Mouse (Mus musculus) ES-E14 (cell line): ENCODE data around the gene Bckdk.

Experiments used
- CHD2 ChIP-seq: IDR thresholded peaks from 2 replicates; pipeline ENCODE4 v1.6.1; 2014; ENCODE audit warnings: mild to moderate bottlenecking, low read depth, low read length, inconsistent platforms
- ZC3H11A ChIP-seq: IDR thresholded peaks from 2 replicates; pipeline ENCODE4 v1.6.1; 2012; ENCODE audit warnings: low read depth, mild to moderate bottlenecking, inconsistent platforms, low read length, borderline replicate concordance
- ZNF384 ChIP-seq: IDR thresholded peaks from 2 replicates; pipeline ENCODE4 v1.6.1; 2012; ENCODE audit warnings: low read depth, low read length, inconsistent platforms

DNA sequence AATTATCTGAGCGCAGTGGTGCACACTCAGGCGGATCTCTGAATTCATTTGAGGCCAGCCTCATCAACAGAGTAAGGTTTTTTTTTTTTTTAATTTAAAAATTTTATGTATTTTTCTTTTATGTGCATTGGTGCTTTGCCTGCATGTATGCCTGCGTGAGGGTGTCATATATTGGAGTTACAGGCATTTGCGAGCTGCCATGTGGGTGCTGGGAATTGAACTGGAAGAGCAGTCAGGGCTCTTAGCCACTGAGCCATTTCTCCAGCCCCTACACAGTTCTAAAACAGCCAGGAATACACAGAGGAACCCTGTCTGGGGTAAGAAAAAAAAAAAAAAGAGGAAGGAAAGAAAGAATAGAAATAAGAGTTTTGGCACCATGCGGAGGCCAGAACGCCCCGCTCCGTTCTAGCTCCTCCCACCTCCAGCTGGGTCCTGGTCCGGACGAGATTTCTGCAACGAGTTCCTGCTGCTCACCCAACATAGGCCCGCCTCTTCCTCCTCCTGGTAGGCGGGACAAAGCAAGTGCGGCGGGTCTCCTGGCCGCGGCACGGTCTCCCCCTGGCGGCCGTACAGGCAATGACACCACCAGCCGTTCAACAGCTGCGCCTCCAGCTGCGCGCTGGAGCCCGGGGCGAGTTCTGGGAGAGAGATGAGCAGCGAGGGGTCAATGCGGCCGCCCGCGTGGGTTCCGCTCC, 31.3 kb downstream of the Bckdk start:
- TF ChIP-seq ZC3H11A (peak; percentile 49; the same call in 1 of the 2 replicates), CHD2 (peak; percentile 78), ZNF384 (0 out of 2 replicates have a peak, but pooled peaks have one; percentile 3)
